Mouse (Mus musculus): Measurements from ENCODE around the gene Phf3. TPM values are rescaled to one million over a fixed set of nuclear protein-coding genes. Genes with fewer than 3 reads are reported as not detected.

Phf3 gene
- polyA plus RNA-seq, 1 experiment from 2014 or later, result 37.8 TPM

DNA sequence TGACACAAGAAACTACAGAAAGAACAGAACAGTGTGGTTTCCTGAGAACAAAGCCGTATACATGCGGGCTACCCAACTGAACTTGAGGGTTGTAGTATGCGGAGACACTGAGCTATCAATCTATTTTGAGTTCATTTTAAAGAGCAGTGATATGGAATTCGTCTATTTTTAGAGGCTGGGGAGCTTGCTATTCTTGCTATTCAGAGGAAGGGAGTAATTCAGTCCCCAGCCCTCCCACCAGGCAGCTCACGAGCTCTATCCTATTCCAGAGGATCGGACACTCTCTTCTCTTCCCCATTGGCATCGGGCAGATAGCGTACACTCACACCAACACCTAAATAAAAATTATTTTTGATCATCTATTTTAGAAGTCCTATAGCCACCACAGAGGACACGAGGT is 87.1 kb downstream of the Phf3 start:
- H3K4me2 ChIP-seq (ENCODE audit: low read length), result peak overlapping the region; percentile 50
- no peaks in the 10 kb centered on the region for H3K27me3 ChIP-seq (ENCODE audit: control insufficient read depth, insufficient read depth, low read length)
- peak overlapping the region; percentile 42; the same call in 1 of the 2 replicates for H3K9ac ChIP-seq (ENCODE audit: low read length)
- no peaks in the 10 kb centered on the region for H3K36me3 ChIP-seq (ENCODE audit: control insufficient read depth, insufficient read depth, low read length)
- peaks cover 0 to 17% of the 10 kb centered on the region in 2 experiments; a peak in 3 of 4 replicates for H3K4me1 ChIP-seq (ENCODE audit: control insufficient read depth in 2 of 2, insufficient read depth in 2 of 2, low read length in 2 of 2)
- H3K4me3 ChIP-seq (ENCODE audit: control insufficient read depth in 1 of 2, insufficient read depth in 1 of 2, low read depth in 1 of 2, low read length in 2 of 2), result 0 out of 4 replicates have a peak overlapping the region, but pooled peaks of 1 of the 2 experiments have one; percentile 2
- ATAC-seq (ENCODE audit: insufficient number of reproducible peaks, insufficient read depth, low FRiP score, low read depth), result peak; percentile 56
- WGBS, result 25% methylated on average over 9 of the region's 9 CpGs
- peak overlapping the region; percentile 88 to 92 for H3K27ac ChIP-seq (replicated peaks in 1 of 2; ENCODE audit: control insufficient read depth in 1 of 2, insufficient read depth in 1 of 2, low read depth in 2 of 2, low read length in 2 of 2)
- no peaks in the 10 kb centered on the region for H3K9me3 ChIP-seq (ENCODE audit: control insufficient read depth, low read length)

DNA sequence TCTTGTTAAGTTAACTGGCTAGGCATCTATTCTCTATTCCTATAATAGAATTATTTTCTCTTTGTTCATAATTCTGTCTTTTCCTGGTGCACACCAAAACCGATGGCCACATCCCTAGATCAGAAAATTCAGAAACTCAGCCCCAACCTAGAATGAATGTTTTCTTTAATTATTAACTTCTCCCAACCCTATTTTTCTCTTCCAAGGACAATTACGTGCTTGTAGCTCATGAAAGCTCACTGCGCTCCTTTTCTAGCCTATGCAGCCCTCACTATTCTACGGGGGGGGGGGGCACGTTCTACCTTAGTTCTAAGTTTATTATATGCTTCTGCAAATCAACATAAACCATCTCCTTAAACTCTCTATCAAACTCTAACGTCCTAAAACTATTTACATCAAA is 90.0 kb downstream of the Phf3 start:
- no peak for ATAC-seq (ENCODE audit: insufficient number of reproducible peaks, insufficient read depth, low FRiP score, low read depth)
- no peak overlapping the region for H3K27ac ChIP-seq (replicated peaks in 1 of 2; ENCODE audit: control insufficient read depth in 1 of 2, insufficient read depth in 1 of 2, low read depth in 2 of 2, low read length in 2 of 2)
- 76% methylated on average over 6 of the region's 6 CpGs for WGBS

DNA sequence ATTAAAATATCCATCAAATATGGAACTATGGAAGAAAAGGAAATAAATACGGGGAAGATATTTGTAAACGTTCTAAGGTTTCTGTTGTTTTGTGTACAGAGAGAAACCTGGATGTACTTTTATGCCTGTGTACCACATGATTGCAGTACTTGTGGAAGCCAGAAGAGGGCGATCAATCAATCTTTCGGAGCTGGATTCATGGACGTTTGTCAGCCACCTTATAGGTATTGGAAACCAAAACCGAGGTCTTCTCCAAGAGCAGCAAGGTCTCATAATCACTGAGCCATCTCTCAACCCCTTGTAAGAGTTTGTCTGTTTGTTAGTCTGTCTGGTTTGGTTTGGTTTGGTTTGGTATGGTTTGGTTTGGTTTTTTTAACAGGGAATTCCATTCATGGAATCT is 93.4 kb downstream of the Phf3 start:
- H3K4me2 ChIP-seq (ENCODE audit: low read length), result no peak overlapping the region
- WGBS, result 37% methylated on average over 6 of the region's 6 CpGs
- H3K27ac ChIP-seq (replicated peaks in 1 of 2; ENCODE audit: control insufficient read depth in 1 of 2, insufficient read depth in 1 of 2, low read depth in 2 of 2, low read length in 2 of 2), result no peak overlapping the region
- ATAC-seq (ENCODE audit: insufficient number of reproducible peaks, insufficient read depth, low FRiP score, low read depth), result no peak
- H3K4me3 ChIP-seq (ENCODE audit: control insufficient read depth in 1 of 2, insufficient read depth in 1 of 2, low read depth in 1 of 2, low read length in 2 of 2), result no peak overlapping the region
- H3K9ac ChIP-seq (ENCODE audit: low read length), result no peak overlapping the region
- no peaks in the 10 kb centered on the region for H3K9me3 ChIP-seq (ENCODE audit: control insufficient read depth, low read length)
- H3K36me3 ChIP-seq (ENCODE audit: control insufficient read depth, insufficient read depth, low read length), result no peaks in the 10 kb centered on the region
- H3K27me3 ChIP-seq (ENCODE audit: control insufficient read depth, insufficient read depth, low read length), result no peaks in the 10 kb centered on the region
- H3K4me1 ChIP-seq (ENCODE audit: control insufficient read depth in 2 of 2, insufficient read depth in 2 of 2, low read length in 2 of 2), result no peaks in the 10 kb centered on the region

More for the DNA sequence above, 90.0 kb downstream of the Phf3 start:
- no peak overlapping the region for H3K9ac ChIP-seq (ENCODE audit: low read length)
- peaks cover 0 to 9% of the 10 kb centered on the region in 2 experiments; a peak in 2 of 4 replicates for H3K4me1 ChIP-seq (ENCODE audit: control insufficient read depth in 2 of 2, insufficient read depth in 2 of 2, low read length in 2 of 2)
- no peak overlapping the region for H3K4me3 ChIP-seq (ENCODE audit: control insufficient read depth in 1 of 2, insufficient read depth in 1 of 2, low read depth in 1 of 2, low read length in 2 of 2)
- no peaks in the 10 kb centered on the region for H3K36me3 ChIP-seq (ENCODE audit: control insufficient read depth, insufficient read depth, low read length)
- no peaks in the 10 kb centered on the region for H3K9me3 ChIP-seq (ENCODE audit: control insufficient read depth, low read length)
- H3K27me3 ChIP-seq (ENCODE audit: control insufficient read depth, insufficient read depth, low read length), result no peaks in the 10 kb centered on the region
- no peak overlapping the region for H3K4me2 ChIP-seq (ENCODE audit: low read length)

DNA sequence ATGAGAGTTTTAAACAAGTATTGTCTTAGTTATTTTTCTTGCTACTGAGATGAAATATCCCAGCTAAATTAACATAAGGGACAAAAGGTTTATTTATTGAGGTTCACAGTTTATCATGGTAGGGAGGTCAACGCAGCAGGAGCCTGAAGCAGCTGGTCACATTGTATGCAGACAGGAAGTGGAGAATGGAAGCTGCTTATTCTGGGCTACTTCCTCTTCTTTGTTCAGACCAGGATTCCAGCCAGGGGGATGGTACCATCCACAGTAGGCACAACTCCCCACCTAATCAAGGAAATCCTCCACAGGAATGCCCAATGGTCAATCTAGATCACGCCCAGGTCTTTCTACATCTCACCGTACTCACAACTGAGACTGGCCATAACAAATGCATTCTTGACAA is 94.2 kb downstream of the Phf3 start:
- no peak overlapping the region for H3K4me3 ChIP-seq (ENCODE audit: control insufficient read depth in 1 of 2, insufficient read depth in 1 of 2, low read depth in 1 of 2, low read length in 2 of 2)
- no peak for ATAC-seq (ENCODE audit: insufficient number of reproducible peaks, insufficient read depth, low FRiP score, low read depth)
- WGBS, result 84% methylated on average over 3 of the region's 3 CpGs
- H3K9ac ChIP-seq (ENCODE audit: low read length), result no peak overlapping the region
- H3K4me2 ChIP-seq (ENCODE audit: low read length), result no peak overlapping the region
- H3K4me1 ChIP-seq (ENCODE audit: control insufficient read depth in 2 of 2, insufficient read depth in 2 of 2, low read length in 2 of 2), result no peaks in the 10 kb centered on the region
- no peaks in the 10 kb centered on the region for H3K27me3 ChIP-seq (ENCODE audit: control insufficient read depth, insufficient read depth, low read length)
- H3K27ac ChIP-seq (replicated peaks in 1 of 2; ENCODE audit: control insufficient read depth in 1 of 2, insufficient read depth in 1 of 2, low read depth in 2 of 2, low read length in 2 of 2), result no peak overlapping the region
- H3K9me3 ChIP-seq (ENCODE audit: control insufficient read depth, low read length), result no peaks in the 10 kb centered on the region
- no peaks in the 10 kb centered on the region for H3K36me3 ChIP-seq (ENCODE audit: control insufficient read depth, insufficient read depth, low read length)

DNA sequence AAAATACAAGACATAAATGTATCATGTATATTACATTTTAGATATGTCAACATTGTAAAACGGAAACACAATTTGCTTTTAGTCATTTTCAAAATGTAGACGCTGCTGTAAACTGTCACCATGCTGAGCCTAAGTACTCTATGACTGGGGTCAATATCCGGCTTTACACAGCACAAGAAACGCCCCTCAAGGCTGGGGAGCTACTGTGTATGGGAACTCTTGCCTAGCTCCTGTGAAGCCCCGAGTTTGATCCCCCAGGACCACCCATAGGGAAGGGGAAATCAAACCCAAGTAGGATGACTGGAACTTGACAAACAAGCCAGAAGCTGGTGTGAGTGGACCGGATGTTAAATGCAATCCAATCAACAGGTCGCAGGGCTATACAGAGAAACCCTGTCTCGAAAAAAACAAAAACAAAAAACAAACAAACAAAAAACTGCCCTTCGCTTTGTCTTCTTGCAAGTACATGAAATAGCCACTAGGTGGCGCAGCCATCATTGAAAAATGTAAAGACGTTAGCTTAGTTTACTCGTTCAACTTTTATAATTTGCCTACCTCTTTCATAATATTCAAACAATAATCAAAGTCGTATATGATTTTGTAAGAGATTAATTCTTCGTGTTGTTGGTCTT is 95.2 kb downstream of the Phf3 start:
- Histone ChIP-seq H3K4me3 (ENCODE audit: control insufficient read depth in 1 of 2, insufficient read depth in 1 of 2, low read depth in 1 of 2, low read length in 2 of 2) (no peak overlapping the region), H3K4me2 (ENCODE audit: low read length) (peak overlapping the region; percentile 46), H3K27ac (replicated peaks in 1 of 2; ENCODE audit: control insufficient read depth in 1 of 2, insufficient read depth in 1 of 2, low read depth in 2 of 2, low read length in 2 of 2) (no peak overlapping the region), H3K9me3 (ENCODE audit: control insufficient read depth, low read length) (no peaks in the 10 kb centered on the region), H3K36me3 (ENCODE audit: control insufficient read depth, insufficient read depth, low read length) (no peaks in the 10 kb centered on the region), H3K9ac (ENCODE audit: low read length) (peak overlapping the region; percentile 31; the same call in 1 of the 2 replicates), H3K4me1 (ENCODE audit: control insufficient read depth in 2 of 2, insufficient read depth in 2 of 2, low read length in 2 of 2) (no peaks in the 10 kb centered on the region), H3K27me3 (ENCODE audit: control insufficient read depth, insufficient read depth, low read length) (no peaks in the 10 kb centered on the region)
- WGBS, result 19% methylated on average over 14 of the region's 14 CpGs
- no peak for ATAC-seq (ENCODE audit: insufficient number of reproducible peaks, insufficient read depth, low FRiP score, low read depth)

DNA sequence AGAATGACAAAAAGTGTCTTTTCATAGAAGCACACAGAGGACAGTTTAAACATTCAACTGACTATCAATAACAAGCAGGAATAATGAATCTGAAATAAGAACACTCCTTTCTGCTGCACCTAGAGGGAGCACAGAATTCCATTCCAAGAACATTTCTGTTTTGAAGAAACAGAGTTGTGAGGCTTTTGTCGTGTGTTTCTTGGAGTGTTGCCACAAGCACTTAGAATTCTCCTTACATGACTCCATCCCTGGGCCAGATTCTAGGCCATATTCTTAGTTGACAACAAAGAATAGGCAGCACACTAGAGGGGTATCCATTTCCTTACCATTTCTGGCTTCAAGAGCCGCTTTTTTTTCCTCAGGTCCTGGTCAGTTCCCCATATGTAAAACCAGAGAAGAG is 97.5 kb downstream of the Phf3 start:
- 41% methylated on average over 2 of the region's 2 CpGs for WGBS
- H3K9me3 ChIP-seq (ENCODE audit: control insufficient read depth, low read length), result no peaks in the 10 kb centered on the region
- no peak overlapping the region for H3K27ac ChIP-seq (replicated peaks in 1 of 2; ENCODE audit: control insufficient read depth in 1 of 2, insufficient read depth in 1 of 2, low read depth in 2 of 2, low read length in 2 of 2)
- no peak overlapping the region for H3K9ac ChIP-seq (ENCODE audit: low read length)
- no peaks in the 10 kb centered on the region for H3K27me3 ChIP-seq (ENCODE audit: control insufficient read depth, insufficient read depth, low read length)
- H3K4me3 ChIP-seq (ENCODE audit: control insufficient read depth in 1 of 2, insufficient read depth in 1 of 2, low read depth in 1 of 2, low read length in 2 of 2), result no peak overlapping the region
- no peak for ATAC-seq (ENCODE audit: insufficient number of reproducible peaks, insufficient read depth, low FRiP score, low read depth)
- no peak overlapping the region for H3K4me2 ChIP-seq (ENCODE audit: low read length)
- H3K36me3 ChIP-seq (ENCODE audit: control insufficient read depth, insufficient read depth, low read length), result no peaks in the 10 kb centered on the region
- no peaks in the 10 kb centered on the region for H3K4me1 ChIP-seq (ENCODE audit: control insufficient read depth in 2 of 2, insufficient read depth in 2 of 2, low read length in 2 of 2)

DNA sequence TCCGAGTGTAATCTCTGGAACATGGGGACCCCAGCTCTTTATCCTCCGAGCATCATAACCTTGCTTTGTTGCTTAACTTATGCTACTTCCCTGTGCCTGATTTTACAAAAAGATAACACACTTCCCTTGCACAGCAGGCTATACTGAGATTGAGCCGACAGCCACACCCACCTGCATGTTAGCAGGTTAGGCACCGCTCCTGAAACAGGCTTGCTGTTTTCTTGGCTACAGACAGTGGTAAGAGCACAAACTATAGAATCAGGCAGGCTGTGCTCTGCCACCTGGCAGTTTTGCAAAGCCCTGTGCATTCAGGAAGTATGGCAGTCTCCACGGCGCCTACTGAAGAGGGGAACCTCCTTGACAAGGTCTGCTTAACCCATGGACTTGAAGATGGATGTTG is 100.1 kb downstream of the Phf3 start:
- Histone ChIP-seq H3K27ac (replicated peaks in 1 of 2; ENCODE audit: control insufficient read depth in 1 of 2, insufficient read depth in 1 of 2, low read depth in 2 of 2, low read length in 2 of 2) (no peak overlapping the region), H3K9me3 (ENCODE audit: control insufficient read depth, low read length) (no peaks in the 10 kb centered on the region), H3K4me3 (ENCODE audit: control insufficient read depth in 1 of 2, insufficient read depth in 1 of 2, low read depth in 1 of 2, low read length in 2 of 2) (no peak overlapping the region), H3K27me3 (ENCODE audit: control insufficient read depth, insufficient read depth, low read length) (no peaks in the 10 kb centered on the region), H3K4me1 (ENCODE audit: control insufficient read depth in 2 of 2, insufficient read depth in 2 of 2, low read length in 2 of 2) (no peaks in the 10 kb centered on the region), H3K4me2 (ENCODE audit: low read length) (no peak overlapping the region), H3K36me3 (ENCODE audit: control insufficient read depth, insufficient read depth, low read length) (no peaks in the 10 kb centered on the region), H3K9ac (ENCODE audit: low read length) (no peak overlapping the region)
- 66% methylated on average over 6 of the region's 6 CpGs for WGBS
- no peak for ATAC-seq (ENCODE audit: insufficient number of reproducible peaks, insufficient read depth, low FRiP score, low read depth)

DNA sequence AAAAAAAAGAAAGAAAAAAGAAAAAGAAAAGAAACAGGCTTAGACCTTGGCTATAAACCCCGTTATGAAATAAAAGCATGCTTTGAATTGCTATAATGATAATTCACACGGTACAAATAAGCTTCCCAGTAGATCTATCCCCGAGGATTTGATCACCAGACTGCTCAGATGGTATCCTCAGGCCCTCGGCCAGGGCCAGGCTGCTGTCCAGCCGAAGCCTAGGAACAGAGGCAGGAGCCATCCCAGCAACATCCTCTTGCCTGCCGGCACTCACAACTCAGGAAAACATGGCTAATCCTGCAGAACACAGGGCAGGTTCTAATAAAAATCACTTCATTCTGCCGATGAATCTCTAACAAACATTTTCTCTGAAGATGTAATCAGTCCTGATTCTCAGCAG is 100.9 kb downstream of the Phf3 start:
- no peak overlapping the region for H3K9ac ChIP-seq (ENCODE audit: low read length)
- no peak overlapping the region for H3K4me2 ChIP-seq (ENCODE audit: low read length)
- no peaks in the 10 kb centered on the region for H3K9me3 ChIP-seq (ENCODE audit: control insufficient read depth, low read length)
- no peak for ATAC-seq (ENCODE audit: insufficient number of reproducible peaks, insufficient read depth, low FRiP score, low read depth)
- WGBS, result 75% methylated on average over 7 of the region's 7 CpGs
- no peak overlapping the region for H3K27ac ChIP-seq (replicated peaks in 1 of 2; ENCODE audit: control insufficient read depth in 1 of 2, insufficient read depth in 1 of 2, low read depth in 2 of 2, low read length in 2 of 2)
- no peak overlapping the region for H3K4me3 ChIP-seq (ENCODE audit: control insufficient read depth in 1 of 2, insufficient read depth in 1 of 2, low read depth in 1 of 2, low read length in 2 of 2)
- H3K27me3 ChIP-seq (ENCODE audit: control insufficient read depth, insufficient read depth, low read length), result no peaks in the 10 kb centered on the region
- H3K36me3 ChIP-seq (ENCODE audit: control insufficient read depth, insufficient read depth, low read length), result no peaks in the 10 kb centered on the region
- no peaks in the 10 kb centered on the region for H3K4me1 ChIP-seq (ENCODE audit: control insufficient read depth in 2 of 2, insufficient read depth in 2 of 2, low read length in 2 of 2)

Measured in heart, embryonic 14.5 days (tissue).